Mouse (Mus musculus): ENCODE results near the gene Tmem54.

Gene Tmem54

GRCm38 (mm10) chr4:129158549-129158948 lies 53.2 kb downstream of the Tmem54 start:
- no peak for DNase-seq

GRCm38 (mm10) chr4:129161076-129161475 lies 55.7 kb downstream of the Tmem54 start:
- DNase-seq = no peak

All from spleen, adult 18-20 months (tissue).